Mouse (Mus musculus) brain, embryonic 18.5 days (tissue): Measurements from ENCODE around the gene Fut9.

Source experiments
- DNase-seq: peaks from one replicate; pipeline ENCODE4 v3.0.0-alpha.2; 2012; ENCODE audit warnings: low read depth, low spot score

The Fut9 gene

DNA sequence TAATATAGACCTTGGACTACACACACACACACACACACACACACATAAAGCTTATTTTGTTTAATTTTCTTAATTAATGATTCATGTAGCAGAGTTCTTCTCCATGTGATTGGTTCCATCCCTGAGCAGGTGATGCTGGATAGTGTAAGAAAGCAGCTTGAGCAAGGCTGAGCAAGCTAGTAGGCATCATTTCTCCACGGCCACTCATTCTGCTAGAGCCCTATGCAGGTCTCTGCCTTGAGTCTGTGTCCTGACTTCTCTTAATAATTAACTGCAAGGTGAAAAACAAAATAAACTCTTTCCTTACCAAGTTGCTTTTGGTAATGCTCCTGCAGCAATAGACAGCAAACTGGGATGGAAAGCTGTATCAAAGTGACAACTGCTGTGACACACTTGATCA is 152.5 kb downstream of the Fut9 start:
- DNase-seq, result no peak

GRCm38 (mm10) chr4:25645580-25645979 is 154.5 kb downstream of the Fut9 start:
- no peak for DNase-seq

DNA sequence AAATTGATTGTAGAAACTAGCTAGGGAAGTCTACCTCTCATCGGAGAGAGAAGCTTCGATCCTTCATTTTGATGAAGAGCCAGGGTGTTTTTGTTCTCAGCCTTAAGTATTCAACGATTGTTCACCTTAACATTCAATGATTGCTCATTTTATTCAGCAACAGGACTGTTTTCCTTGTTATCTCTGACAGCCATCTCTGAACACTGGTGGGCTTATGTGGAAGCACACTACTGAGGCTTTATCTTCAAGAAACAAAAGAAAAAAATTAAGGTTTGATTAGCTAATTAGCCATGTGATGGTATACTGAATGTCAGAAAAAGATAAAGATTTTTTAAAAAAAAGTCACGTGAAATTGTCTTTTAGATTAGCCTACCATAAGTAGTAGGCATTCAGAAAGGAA is 158.1 kb downstream of the Fut9 start:
- no peak for DNase-seq

GRCm38 (mm10) chr4:25633262-25633661 is 166.8 kb downstream of the Fut9 start:
- DNase-seq, result no peak

GRCm38 (mm10) chr4:25628113-25628512 is 171.9 kb downstream of the Fut9 start:
- no peak for DNase-seq

DNA sequence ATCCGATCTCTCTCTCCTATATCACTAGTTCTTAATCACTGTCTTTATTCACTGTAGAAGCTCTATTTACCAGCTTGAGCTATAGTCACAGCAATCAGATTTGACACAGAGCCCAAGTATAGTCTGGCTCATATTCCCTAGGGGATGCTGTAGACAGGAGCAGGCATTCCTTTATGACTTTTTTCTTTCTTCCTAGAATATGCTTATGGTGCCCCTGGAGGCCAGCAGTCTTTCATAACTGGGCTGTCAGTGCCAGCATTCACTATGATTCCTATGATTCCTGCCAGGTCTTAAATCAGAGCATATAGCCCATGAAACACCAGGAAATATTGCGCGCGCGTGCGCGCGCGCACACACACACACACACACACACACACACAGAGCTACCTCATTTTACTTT is 172.6 kb downstream of the Fut9 start:
- DNase-seq, result peak; percentile 24

- DNase-seq, result no peak
Observed at GRCm38 (mm10) chr4:25627039-25627438, 173.0 kb downstream of the Fut9 start.

GRCm38 (mm10) chr4:25623176-25623575 is 176.9 kb downstream of the Fut9 start:
- DNase-seq, result no peak

- no peak for DNase-seq
Observed at GRCm38 (mm10) chr4:25617301-25617700, 182.7 kb downstream of the Fut9 start.

DNA sequence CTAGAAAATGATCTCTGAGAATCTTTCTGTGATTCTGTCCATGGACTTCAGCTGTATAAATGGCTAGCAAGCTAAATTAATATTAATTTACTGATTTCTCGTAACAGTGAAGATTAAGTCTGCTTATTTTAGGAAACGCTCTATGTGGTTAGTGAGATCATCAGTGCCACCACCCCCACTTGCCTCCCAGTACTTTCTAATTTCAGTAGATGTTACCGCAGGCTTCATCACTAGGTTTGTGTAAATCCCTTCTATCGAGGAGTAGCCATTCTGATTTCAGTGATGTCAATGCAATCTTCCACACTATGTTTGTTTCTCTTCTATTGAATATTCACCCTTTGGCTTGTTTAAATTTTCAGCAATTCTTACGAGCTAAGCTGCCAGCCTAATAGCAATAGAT is 186.6 kb downstream of the Fut9 start:
- no peak for DNase-seq

GRCm38 (mm10) chr4:25610481-25610880 is 189.6 kb downstream of the Fut9 start:
- DNase-seq, result no peak

GRCm38 (mm10) chr4:25593218-25593617 is 206.8 kb downstream of the Fut9 start:
- DNase-seq, result no peak
